Mouse (Mus musculus) embryonic facial prominence, embryonic 14.5 days (tissue): ENCODE measurements around the gene Myom3. TPM values are rescaled to one million over a fixed set of nuclear protein-coding genes. Genes with fewer than 3 reads are reported as not detected.

Experiments used
- ATAC-seq: fragments of 200-750 bp; cut with Nextera tagmentation; 2 replicates; pipeline ENCODE4 v1.8.0; 2017; ENCODE audit warnings: low read depth, moderate number of reproducible peaks, moderate TSS enrichment
- DNase-seq: peaks from one replicate; pipeline ENCODE4 v3.0.0-alpha.2; 2015; ENCODE audit warnings: low spot score
- H3K27ac ChIP-seq: fragments of 300-500 bp; sonication (generic); replicated peaks from 2 replicates; pipeline ENCODE4 v1.5.1; 2014; ENCODE audit warnings: low read depth, mild to moderate bottlenecking, low read length, moderate library complexity
- H3K27me3 ChIP-seq: fragments of 300-500 bp; sonication (generic); replicated peaks from 2 replicates; pipeline ENCODE4 v1.6.1; 2014; ENCODE audit warnings: low read length; ENCODE audit not compliant: control insufficient read depth, insufficient read depth
- H3K36me3 ChIP-seq: fragments of 300-500 bp; sonication (generic); 2 replicates; pipeline ENCODE4 v1.6.1; 2014; ENCODE audit warnings: low read length, mixed read lengths; ENCODE audit not compliant: control insufficient read depth, insufficient read depth
- H3K4me1 ChIP-seq: fragments of 300-500 bp; sonication (generic); 2 replicates; pipeline ENCODE4 v1.6.1; 2014; ENCODE audit warnings: antibody characterized with exemption, low read length; ENCODE audit not compliant: control insufficient read depth, insufficient read depth
- H3K4me2 ChIP-seq: fragments of 300-500 bp; sonication (generic); 2 replicates; pipeline ENCODE4 v1.6.1; 2014; ENCODE audit warnings: low read depth, mild to moderate bottlenecking, low read length, moderate library complexity, mixed read lengths
- H3K4me3 ChIP-seq: fragments of 300-500 bp; sonication (generic); 2 replicates; pipeline ENCODE4 v1.5.1; 2014; ENCODE audit warnings: low read depth, mild to moderate bottlenecking, low read length
- H3K9ac ChIP-seq: fragments of 300-500 bp; sonication (generic); 2 replicates; pipeline ENCODE4 v1.6.1; 2014; ENCODE audit warnings: low read depth, mild to moderate bottlenecking, low read length, moderate library complexity, mixed read lengths
- H3K9me3 ChIP-seq: fragments of 300-500 bp; sonication (generic); 2 replicates; pipeline ENCODE4 v1.6.1; 2016; ENCODE audit warnings: low read length; ENCODE audit not compliant: control insufficient read depth
- whole genome bisulfite sequencing: fragments of 180-500 bp; shearing (Covaris S2); extraction: QIAGEN DNeasy Blood & Tissue Kit; methylation state at CpG from one replicate; pipeline ENCODE4 v1.1.7; 2014; 5-methylcytosine and 5-hydroxymethylcytosine counted together
- polyA plus RNA-seq: library from polyadenylated mRNA; unstranded; fragments of >200 nt; fragmentation: Nextera tagmentation; extraction: Ambion mirVana; gene quantifications from 2 replicates; pipeline ENCODE4 v1.2.1, GENCODE M21; 2014

The Myom3 gene
- polyA plus RNA-seq, 1 experiment from 2014 or later, result 10.2 TPM

- Histone ChIP-seq H3K4me1 (peaks cover 31% of the 10 kb centered on the region), H3K36me3 (peaks cover 17% of the 10 kb centered on the region), H3K9me3 (no peaks in the 10 kb centered on the region), H3K4me3 (peak overlapping the region; percentile 92), H3K9ac (peak overlapping the region; percentile 98), H3K4me2 (peak overlapping the region; percentile 87), H3K27ac (0 out of 2 replicates have a peak overlapping the region, but pooled peaks have one; percentile 97), H3K27me3 (no peaks in the 10 kb centered on the region)
- ATAC-seq, result no peak
- WGBS, result 7% methylated on average over 6 of the region's 7 CpGs
- DNase-seq, result no peak
Measured at GRCm38 (mm10) chr4:135857597-135858186, 98.2 kb downstream of the Myom3 start.

Other genes starting within 250 kb of the Myom3 start
- 13.3 and 21.3 TPM in 2 replicates for gene Grhl3, start 186.1 kb upstream of the Myom3 start, polyA plus RNA-seq
- gene Ifnlr1, start 73.4 kb upstream of the Myom3 start, polyA plus RNA-seq, result 1.1 TPM in 2 replicates
- gene Il22ra1, start 31.5 kb upstream of the Myom3 start, polyA plus RNA-seq, result 0.33 and 0.35 TPM in 2 replicates
- 212 and 235 TPM in 2 replicates for gene Srsf10, start 96.0 kb downstream of the Myom3 start, polyA plus RNA-seq
- 158 and 162 TPM in 2 replicates for gene Pnrc2, start 114.1 kb downstream of the Myom3 start, polyA plus RNA-seq
- gene Cnr2, start 135.7 kb downstream of the Myom3 start, polyA plus RNA-seq, result 0.69 and 1.1 TPM in 2 replicates
- gene Fuca1, start 161.0 kb downstream of the Myom3 start, polyA plus RNA-seq, result 70.2 and 79.5 TPM in 2 replicates
- gene Hmgcl, start 186.7 kb downstream of the Myom3 start, polyA plus RNA-seq, result 81.7 and 89.4 TPM in 2 replicates
- gene Gale, start 204.0 kb downstream of the Myom3 start, polyA plus RNA-seq, result 50.5 and 56.1 TPM in 2 replicates
- 87.6 and 97.8 TPM in 2 replicates for gene Lypla2, start 212.9 kb downstream of the Myom3 start, polyA plus RNA-seq
- 48.3 and 51.4 TPM in 2 replicates for gene Pithd1, start 227.5 kb downstream of the Myom3 start, polyA plus RNA-seq